Mouse (Mus musculus) CD4-positive, CD25-positive, alpha-beta regulatory T cell, adult 4 months (primary cell): ENCODE data around the gene Lpp. TPM values are rescaled to one million over a fixed set of nuclear protein-coding genes. Genes with fewer than 3 reads are reported as not detected.

Experiments
- ATAC-seq: one replicate; pipeline ENCODE4 v1.8.0; 2017
- polyA plus RNA-seq, 2 experiments: library from polyadenylated mRNA; unstranded; fragments of 100-300 nt; shearing (Covaris generic); gene quantifications; one replicate each; pipeline ENCODE4 v1.2.1; 2017

The Lpp gene
- polyA plus RNA-seq, 2 experiments from 2014 or later: 22.3 to 28.2 TPM

- ATAC-seq: no peak
Observed at GRCm38 (mm10) chr16:24438438-24438837, 45.1 kb downstream of the Lpp start.

DNA sequence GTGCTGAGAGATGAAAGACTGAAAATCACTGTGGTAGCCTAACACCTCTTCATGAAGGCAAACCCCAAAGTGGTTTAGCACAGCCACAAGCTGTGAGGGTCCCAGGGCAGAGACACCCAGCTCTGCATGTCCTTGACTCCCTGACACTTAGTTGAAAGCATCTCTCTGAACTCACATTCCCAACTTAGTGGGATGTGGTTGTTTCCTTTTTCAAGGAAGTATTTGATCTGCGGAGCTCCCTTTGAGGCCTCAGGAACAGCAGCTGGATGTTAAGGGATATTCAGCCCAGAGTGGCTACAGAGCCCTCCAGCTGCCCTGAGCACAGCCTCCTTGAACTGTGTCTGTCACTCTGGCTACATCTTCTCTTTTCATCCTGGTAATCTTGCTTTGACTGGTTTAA lies 48.0 kb downstream of the Lpp start:
- no peak for ATAC-seq

DNA sequence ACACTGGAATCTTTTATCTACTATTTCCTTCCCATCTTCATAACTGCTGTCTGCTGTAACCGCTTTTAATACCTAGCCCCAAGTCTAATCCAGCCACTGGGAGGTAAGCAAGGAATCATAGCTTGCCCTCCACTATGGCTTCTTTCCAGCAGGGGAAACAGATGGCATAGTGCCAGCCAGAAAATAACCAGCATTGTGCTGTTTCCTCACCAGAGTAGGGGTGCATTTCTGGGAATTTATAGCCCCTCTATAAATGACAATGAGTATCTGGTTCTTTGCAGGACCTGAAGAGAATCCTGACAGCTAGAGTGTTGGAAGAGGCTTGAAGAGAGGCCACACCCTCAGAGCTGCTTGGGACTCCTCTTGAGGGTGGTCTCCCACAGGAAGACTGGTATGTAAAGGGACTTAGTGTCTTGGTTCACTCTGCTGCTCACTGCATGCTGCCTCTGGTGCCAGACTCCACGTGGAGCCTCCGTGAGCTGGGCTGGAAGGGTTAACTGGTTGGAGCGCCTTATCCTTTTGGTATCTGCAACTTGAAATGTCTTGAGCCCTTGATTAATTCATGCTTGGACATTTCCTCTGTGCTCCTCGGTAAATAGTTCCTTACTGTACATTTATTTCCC lies 49.3 kb downstream of the Lpp start:
- no peak for ATAC-seq

- ATAC-seq: no peak
Observed at GRCm38 (mm10) chr16:24443123-24443515, 49.8 kb downstream of the Lpp start.

DNA sequence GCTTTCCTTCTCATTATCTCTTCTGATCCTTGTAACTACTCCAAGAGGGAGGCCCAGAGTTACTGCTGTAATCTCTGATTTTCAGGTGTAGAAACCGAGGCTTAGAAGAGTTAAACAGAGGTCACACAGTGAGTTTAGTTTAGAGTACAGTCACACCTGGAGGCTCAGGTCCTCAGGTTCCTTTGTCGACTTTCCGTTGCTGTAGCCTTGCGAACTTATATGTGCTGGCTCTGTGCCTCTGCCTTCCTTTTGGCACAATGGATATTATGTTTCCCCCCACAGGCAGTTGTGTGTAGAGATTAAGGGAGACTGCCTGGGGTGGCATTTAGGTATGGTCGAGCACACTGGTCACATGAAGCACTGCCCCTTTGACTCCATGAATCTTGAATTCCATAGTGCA lies 50.2 kb downstream of the Lpp start:
- no peak for ATAC-seq

GRCm38 (mm10) chr16:24444818-24445217 lies 51.5 kb downstream of the Lpp start:
- ATAC-seq: no peak

- no peak for ATAC-seq
Observed at GRCm38 (mm10) chr16:24445473-24445872, 52.2 kb downstream of the Lpp start.

DNA sequence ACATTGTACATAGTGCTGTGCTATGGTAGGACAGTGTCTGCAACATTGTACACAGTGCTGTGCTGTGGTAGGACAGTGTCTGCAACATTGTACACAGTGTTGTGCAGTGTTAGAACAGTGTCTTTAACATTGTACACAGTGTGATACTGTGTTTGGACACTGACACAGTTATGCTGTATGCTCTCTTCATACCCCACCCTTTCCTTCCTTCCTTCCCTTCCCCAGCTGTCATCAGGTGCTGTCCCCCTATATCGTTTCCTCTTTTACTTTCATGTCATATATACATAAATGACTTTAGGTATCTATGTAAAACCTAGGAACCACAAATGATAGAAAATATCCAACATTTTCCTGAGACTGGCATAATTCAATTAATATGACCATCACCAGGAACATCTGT lies 53.1 kb downstream of the Lpp start:
- ATAC-seq: peak; percentile 40

DNA sequence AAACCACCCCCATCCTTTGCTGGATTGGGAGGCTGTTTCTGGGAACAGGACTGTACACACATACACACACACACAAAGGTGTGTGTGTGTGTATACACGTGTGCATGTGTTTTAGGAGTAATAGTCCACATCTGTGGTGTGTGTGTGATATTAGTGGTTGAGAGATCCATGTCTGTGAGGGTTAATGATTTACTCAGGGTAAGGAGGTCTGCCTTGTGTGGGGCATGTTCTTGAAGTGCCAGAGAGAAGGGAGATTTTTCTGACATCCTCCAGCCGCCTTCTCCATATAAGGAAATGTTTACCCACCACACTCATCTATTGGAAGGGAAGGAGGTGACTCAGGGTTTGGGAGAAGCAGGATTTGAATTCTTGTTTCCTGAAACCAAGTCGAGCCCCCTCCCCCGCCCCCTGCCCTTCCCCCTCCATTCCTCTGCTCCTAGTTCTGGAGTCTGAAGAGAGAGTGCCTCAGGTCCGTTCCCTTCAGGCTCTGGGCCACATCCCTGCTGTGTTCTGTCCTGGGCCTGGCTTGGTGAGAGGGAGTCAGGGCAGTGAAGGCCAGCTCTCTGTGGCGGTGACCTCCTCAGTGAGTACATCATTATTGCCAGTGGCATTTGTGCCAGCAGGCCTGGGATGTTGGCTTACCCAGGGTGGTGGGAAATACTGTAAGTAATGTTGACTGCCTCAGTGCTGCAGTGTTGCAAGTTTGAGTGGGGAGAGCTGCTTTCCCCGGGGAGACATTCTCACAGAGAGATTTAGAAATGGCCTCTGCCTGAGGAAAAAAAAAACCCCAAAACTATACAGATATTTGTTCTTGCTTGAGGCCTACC lies 54.6 kb downstream of the Lpp start:
- no peak for ATAC-seq

DNA sequence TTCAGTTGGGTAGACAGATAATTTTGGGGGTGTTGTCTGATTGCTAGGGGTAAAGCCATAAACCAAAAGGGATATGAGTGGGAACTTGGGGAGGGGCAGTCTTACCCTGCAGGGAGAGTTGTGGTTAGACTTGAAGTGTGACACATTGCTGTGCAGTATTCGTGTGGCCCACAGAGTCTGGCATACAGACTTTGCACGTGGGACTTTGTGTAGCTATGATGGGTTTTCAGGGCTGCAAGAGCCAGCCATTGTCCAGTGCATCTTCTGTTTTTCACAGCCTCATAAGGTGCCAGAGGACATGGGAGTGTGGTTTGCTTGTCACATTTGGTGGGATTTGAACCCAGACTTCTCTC lies 55.2 kb downstream of the Lpp start:
- no peak for ATAC-seq

DNA sequence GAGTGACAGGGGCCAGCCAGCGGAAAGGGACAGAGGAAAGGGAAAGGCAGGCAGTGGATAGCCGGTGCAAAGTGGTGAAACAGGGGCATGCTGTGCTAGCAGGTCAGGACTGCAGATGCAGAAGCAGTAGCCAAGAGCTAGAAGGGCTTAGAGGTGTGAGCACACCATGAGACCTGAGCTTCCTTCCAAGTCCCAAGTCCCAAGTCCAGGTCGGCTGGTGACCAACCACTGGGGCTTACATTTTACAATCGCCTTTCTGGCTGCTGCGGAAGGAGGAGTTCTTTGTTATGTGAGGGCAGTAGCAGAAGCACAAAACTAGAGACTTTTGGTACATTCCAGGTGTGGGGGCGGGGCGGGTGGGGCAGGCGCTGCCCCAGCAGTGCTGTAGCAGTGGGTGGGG lies 56.5 kb downstream of the Lpp start:
- no peak for ATAC-seq

GRCm38 (mm10) chr16:24450256-24450655 lies 56.9 kb downstream of the Lpp start:
- ATAC-seq: peak; percentile 53

GRCm38 (mm10) chr16:24451123-24451522 lies 57.8 kb downstream of the Lpp start:
- ATAC-seq: no peak

GRCm38 (mm10) chr16:24453536-24453935 lies 60.2 kb downstream of the Lpp start:
- no peak for ATAC-seq

GRCm38 (mm10) chr16:24454493-24454892 lies 61.2 kb downstream of the Lpp start:
- ATAC-seq: no peak

DNA sequence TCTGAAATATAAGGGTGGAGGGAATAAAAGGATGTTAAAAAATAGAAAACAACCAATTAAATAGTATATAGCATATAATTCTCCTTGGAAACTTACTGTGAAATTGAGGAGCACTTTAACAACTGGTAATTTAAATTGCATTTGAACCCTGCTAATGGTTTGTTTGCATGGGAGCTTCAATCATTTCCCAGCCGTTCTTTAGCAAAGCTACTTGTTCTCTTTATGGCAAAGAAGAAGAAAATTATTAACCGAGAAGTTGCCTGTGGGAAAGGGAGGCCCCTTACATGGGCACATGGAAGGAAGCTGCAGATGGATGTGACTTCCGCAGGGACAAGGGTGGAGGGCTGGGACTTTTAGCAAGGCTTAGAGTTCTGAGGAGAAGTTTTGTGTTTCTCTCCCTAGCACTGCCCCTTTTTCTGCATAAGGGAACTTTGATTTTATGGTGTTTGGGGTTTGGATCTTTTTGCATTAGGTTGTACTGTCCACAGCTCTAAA lies 62.1 kb downstream of the Lpp start:
- ATAC-seq: no peak

DNA sequence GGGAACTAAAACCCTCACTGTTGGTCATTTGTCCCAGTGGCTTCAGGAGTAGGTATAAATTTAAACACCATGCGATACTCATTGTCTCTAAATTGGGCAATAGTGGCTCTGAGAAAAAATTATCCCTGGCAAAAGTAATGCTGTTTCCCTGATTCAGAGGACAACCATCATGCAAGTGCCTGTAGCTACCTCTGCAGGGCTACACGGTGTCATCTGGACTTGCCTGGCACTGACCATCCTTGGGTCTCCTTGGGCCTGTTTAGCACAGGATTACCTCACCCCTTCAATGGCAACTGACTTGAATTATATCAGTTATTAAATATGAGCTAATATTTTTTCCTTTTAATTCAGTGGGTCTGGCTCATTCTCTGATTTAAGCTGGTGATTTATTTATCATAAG lies 70.5 kb downstream of the Lpp start:
- no peak for ATAC-seq

GRCm38 (mm10) chr16:24464436-24464835 lies 71.1 kb downstream of the Lpp start:
- no peak for ATAC-seq

DNA sequence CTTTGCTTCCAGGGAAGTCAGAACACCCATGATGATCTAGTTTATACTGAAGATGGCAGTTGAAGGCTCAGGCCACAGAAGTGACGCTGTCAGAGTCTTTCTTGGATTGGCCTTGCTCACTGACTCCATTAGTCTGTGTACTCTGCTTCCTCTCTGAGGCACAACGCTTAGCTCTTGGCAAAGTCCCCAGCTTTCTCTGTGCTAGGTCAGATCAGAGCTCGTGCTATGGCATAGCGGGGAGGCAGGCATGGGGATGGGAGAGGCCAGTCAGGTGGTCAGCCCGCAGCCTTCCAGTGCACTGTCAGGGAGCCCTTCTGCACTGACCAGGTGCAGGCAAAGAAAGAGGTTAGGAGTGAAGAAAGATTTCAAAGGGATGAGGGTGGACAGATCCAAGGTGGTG lies 72.3 kb downstream of the Lpp start:
- ATAC-seq: no peak

- no peak for ATAC-seq
Observed at GRCm38 (mm10) chr16:24467544-24468290, 74.4 kb downstream of the Lpp start.

DNA sequence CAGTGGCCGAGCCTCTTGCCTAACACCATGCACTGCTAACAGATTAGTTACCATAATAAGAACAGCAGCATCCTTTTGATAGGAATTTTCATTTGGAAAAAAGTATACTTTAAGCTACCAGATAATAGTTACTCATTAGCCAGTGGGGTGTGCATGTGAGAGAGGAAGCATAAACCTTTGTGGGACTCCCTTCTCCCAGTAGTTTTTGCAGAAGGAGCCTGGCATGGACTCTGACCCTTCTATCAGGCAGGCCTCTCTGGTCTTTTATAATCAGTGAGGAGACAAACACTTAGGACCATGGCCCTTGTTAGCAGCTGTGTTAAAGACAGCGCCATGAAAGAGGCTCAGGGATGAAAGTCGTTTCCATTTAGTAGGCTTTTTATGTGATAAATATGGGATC lies 76.0 kb downstream of the Lpp start:
- no peak for ATAC-seq

- ATAC-seq: no peak
Observed at GRCm38 (mm10) chr16:24470601-24471000, 77.3 kb downstream of the Lpp start.

- no peak for ATAC-seq
Observed at GRCm38 (mm10) chr16:24471029-24471428, 77.7 kb downstream of the Lpp start.

DNA sequence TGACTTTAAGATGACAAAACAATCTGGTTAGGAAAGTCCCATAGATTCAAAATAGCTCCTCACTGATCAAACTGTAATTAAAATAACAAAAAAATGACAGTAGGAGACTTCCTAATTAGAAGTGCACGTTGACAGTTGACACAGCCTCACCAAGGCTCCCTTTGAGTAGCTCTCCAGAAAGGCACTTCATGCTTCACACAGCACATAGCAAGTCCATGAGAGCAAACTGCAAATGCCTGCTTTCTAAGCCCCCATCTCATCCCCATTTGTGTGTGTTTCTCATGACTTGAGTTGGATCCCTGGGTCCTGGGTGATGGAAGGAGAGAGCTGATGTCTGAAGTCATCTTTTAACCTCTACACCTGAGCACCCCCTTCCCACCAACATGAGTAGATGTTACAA lies 78.5 kb downstream of the Lpp start:
- ATAC-seq: no peak
